Mouse (Mus musculus): ENCODE measurements around the gene Egln1.
A peak's percentile ranks its signal among the peaks of the same experiment; 100 is the strongest.

The Egln1 gene

DNA sequence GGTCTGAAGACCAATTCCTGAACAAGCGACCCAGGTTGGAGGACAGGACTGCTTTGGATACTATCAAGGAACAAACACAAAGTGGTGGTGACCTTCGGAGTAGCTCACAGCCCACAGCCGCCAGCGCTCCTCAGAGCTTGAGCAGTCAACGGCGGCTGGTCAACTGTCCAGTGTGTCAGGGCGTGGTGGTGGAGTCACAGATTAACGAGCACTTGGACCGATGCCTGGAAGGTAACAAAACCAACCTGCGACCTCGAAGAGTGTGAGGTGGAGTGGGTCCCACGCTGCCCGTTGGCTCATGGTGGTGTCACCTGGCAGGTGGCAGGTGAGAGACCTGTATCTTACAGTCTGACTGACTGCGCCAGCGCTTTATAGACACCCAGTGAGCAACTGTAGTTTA lies 45.9 kb downstream of the Egln1 start:
- no peak for DNase-seq (ENCODE audit: low read depth)

DNA sequence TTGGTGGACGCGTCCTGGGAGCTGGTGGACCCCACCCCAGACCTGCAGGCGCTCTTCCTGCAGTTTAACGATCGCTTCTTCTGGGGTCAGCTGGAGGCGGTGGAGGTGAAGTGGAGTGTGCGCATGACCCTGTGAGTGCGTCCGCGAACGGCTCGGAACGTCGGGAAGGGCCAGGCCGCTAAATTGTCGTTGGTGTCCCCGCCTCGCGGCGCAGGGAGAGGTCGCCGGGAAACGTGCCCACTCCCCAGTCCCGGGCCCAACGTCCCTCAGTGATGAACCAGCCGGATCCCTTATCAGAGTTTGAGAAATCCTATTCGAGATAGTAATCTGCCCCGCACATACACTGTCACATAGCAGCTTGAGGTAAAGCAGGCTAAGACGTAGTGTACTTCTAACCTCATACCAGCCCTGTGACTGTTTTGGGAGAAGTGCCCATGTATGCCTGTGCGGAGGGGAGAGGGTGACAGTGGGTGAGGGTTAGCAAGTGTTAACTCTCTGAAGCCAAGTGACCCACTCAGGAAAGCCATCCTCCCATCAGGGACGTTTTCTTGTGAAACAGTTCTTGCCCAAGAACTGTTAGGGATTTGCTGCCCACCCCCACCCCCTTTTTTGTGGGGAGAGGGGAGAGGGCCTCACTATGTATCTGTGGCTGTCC lies 50.7 kb downstream of the Egln1 start:
- DNase-seq (ENCODE audit: low read depth): no peak

DNA sequence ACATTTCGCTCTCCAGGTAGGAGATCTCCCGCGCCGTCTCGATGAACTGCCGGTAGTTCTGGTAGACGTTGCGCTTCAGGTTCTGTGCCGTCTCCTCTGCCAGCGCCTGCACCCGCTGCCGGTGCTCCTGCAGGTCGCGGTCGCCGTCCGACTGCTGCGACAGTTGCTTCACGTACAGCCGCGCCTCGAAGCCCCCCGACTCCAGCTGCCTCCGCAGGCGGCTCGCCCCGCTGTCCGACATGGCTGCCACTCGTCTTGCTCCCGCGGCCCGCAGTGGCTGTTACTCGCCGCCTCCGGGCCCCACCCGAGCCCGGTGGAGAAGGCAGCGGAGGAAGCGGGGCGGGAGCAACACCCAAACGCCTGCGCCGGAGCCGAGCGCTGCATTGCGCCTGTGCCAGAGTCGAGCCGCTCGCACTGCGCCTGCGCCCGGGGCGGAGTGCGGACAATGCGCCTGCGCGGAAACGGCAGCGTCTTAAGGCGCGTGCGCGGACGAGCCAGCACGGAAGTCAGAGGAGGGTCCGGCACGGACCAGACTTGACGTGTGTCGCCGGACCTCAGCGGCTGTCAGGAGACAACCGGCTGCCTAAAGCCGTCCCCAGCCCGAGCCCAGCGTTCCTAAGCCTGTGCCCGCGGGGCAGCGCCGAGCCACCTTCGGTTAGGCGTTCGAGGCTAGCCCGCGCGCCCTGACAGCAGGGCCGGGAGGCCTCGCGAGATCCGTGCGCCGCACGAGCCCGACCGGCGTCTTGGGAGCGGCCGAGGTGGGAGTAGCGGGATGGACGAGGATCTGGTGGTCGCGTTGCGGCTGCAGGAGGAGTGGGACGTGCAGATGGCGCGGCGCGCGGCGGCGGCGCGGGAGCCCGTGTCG lies 51.5 kb downstream of the Egln1 start, which contains the start of the genes Exoc8 and Sprtn:
Exoc8 (minus strand) TSS at position 320 of the 865 bp plus-strand sequence.
Sprtn (plus strand) TSS at position 501 of the 865 bp plus-strand sequence.
- peak; percentile 90 for DNase-seq (ENCODE audit: low read depth)

DNA sequence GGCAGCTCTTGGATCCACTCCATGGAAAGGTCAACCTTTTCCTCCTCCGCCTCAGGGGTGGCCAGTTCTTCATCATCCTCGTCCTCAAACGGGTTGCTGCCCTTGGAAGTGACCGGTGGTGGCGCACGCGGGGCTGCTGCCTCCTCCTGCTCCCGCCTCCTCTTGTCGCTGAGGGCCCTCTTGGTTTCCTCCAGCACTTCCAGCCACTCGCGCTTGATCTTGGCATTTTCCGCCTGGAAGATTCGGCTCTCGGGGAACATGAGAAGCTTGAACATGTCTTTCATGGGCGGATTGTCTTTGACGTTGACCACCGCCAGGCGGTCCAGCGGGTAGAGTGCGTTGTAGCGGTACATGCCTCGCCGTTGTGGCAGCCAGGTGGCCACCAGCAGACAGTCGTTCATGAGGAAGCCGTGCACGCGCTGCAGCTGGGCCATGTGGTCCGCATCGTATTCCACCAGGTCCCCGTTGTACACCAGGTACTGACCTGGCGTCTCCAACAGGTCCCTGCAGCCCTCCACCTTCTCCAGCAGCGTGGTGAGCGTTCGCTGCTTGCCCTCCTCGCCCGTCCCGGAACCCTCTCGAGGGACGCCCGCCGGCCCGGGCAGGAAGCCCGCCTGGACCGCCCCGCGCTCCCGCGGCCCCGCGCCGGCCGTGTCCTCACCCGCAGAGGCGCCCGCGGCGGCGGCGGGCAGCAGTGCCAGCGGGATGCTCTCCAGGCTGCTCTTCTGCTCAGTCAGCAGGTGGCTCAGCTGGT lies 52.3 kb downstream of the Egln1 start:
- DNase-seq (ENCODE audit: low read depth): peak; percentile 30

DNA sequence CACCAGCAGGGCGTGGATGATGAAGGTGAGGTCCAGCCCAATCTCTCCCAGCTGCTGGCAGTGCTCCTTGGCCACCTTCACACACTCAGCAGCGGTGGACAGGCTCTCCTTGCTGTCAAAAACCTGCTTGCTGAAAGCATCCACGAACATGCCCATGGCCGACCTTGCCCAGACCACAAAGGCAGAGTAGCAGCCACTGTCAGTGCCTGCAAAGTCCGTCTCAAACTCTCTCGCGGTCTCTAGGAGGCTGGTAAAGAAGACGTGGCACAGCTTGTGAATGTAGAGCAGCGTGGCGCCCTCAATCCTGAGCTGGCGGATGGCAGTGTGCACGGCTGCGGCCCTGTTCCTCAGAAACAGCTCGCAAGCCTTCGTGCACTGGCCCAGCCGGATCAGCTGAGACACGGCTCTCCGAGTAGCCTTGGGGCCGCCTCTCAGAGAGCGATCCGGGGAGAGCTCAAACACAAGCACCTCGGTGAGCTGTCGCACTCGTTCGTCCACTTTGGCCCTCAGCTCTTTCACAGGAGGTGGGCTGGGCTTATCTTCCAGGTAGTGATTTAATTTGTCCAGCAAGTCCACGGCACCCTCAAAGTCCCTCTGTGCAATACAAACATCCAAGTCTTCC lies 53.0 kb downstream of the Egln1 start:
- DNase-seq (ENCODE audit: low read depth): no peak

DNA sequence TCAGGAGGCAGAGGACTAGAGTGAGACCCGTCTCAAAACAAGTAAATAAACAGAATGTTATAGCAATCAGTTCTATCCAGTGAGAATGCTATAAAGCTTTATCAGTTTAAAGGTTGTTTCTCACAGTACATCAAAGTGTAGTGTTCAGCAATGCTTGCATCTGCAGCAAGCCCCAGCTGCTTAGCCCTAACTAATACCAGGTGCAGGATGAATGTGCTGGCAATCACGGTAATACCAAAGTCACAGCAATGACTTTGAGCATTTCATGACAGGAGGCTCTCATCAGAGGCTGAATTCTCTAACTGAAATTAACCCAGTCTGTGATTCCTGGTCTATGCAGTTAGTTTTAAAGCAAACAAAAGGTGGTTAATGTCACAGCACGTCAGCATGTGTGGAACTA lies 56.5 kb downstream of the Egln1 start:
- no peak for DNase-seq (ENCODE audit: low read depth)

DNA sequence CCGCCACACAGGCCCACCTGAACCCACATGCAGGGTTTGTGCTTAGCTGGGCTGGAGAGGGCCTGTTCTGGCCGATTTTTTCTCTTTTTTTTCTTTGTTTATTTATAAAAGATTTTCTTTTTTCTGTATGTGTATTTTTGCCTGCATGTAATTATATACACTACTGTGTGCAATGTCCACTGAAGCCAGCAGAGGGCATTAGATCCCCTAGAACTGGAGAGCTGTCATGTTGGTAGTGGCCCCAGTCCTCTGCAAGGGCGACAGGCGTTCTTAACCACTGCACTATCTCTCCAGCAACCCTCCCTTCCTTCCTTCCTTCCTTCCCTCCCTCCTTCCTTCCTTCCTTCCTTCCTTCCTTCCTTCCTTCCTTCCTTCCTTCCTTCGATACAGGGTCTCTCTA lies 60.7 kb downstream of the Egln1 start:
- DNase-seq (ENCODE audit: low read depth): no peak

DNA sequence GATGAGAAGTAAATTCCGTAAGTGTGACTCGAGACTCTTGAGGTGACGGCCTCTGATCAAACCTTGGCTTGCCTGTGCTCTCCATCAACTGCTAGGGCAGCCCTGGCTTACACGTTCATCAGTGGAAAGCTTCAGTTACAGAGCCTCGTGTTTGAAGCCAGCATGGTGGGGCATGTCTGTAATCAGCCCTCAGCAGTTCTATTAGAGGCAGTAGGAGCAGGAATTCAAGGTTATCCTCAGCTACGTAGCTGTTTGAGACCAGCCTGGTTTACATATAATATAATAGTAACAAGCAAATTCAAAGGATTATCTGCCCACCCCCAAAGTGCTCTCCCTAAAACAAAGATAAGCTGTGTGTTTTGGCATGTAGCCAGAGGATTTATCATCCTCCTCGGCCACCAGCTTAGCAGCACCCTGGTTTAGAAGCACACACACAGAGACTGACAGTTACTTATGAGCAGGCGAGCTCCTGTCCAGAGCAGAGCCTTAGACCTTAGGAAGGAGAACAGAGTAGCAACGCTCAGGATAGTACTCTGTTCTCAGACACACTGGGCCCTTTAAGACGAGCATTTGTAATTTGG lies 70.1 kb downstream of the Egln1 start:
- DNase-seq (ENCODE audit: low read depth): no peak

DNA sequence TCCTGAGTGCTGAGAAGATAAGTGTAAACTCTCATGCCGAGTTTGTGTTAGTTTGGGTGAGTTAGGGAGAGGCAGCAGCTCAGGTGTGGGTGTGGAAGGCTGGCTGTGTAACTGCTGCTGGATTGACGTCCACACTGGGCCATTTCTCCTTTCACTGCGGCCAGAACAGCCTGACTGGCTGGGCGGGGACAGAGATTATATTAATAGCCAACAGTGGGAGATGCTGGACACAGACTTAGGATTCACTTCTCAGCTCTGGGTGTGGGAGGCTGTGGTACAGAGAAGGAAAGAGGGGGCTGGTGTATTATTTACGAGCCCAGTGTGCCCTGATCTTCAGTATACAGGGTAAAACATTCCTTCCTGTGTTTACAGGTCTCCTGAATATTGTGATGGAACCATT lies 71.0 kb downstream of the Egln1 start:
- DNase-seq (ENCODE audit: low read depth): no peak

DNA sequence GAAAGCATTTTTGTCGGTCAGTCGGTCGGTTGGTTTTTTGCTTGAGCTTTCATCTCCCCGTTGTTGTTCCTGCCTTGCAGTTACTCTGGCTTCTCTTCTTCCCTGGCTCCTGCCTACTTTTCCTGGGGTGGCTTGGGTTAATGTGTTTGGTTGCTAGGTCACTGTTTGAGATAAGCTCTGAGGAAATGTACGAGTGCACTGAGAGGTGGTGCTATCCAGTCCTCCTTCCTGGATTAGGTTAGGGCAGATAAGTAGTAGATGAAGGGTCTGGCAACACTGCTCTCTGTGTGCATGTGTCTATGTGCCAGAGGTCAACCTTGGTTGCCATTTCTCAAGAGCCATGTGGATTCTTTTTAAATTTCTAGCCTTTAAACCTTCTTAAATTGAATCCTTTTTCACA lies 76.4 kb downstream of the Egln1 start:
- DNase-seq (ENCODE audit: low read depth): no peak

DNA sequence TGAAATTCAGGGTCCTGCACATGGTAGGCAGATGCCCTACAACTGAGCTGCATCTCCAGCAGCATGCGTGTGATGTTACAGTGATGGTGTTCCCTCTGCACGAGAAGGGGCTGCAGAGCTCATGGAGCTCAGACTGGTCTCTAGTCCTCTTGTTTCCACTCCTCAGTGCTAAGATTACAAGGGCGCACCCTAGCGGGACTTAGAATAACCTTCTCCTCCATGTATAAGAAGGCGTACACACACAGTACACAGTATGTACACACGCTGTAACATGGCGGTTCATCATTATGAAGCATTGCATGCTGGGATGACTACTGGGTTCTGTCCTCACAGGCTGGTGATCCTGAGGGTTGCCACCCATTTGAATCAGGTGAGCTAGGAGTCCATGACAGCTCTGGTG lies 77.0 kb downstream of the Egln1 start:
- no peak for DNase-seq (ENCODE audit: low read depth)

DNA sequence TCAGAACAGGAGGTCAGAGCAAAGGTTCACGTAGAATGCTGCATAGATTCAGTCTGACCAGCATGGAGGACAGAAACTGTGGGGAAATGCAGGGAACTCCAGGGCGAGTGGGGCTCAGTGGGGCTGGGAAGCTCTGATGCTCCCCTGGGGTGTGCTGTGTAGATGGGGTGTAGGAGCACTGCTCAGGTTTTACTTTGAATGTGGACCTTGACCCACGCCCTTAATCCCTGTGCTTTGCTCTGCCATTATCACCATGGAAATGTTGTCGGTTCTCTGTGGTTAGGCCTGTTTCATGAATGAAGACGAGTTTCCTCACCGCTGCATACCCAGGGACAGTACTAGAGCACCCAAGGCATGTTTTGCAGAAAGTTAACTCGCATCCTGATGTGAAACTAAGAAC lies 77.7 kb downstream of the Egln1 start:
- DNase-seq (ENCODE audit: low read depth): no peak

DNA sequence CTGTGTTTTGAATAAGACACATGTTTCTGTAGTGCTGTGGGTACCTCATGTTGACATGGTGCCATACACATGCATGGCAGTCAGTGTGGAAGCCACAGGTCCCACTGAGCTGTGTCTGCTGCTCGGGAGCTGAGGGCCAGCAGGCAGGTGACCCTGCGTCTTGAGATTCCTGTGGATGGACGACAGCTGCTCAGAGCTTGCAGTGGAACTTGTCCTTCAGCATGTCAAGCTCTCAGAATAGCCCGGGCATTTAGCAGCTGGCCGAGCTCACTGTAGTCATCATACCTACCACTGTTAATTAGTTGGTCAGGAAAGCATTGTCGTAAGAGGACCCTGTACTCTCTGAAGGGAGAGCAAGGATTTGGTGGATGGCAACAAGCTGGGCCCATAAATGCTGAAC lies 79.4 kb downstream of the Egln1 start:
- no peak for DNase-seq (ENCODE audit: low read depth)

DNA sequence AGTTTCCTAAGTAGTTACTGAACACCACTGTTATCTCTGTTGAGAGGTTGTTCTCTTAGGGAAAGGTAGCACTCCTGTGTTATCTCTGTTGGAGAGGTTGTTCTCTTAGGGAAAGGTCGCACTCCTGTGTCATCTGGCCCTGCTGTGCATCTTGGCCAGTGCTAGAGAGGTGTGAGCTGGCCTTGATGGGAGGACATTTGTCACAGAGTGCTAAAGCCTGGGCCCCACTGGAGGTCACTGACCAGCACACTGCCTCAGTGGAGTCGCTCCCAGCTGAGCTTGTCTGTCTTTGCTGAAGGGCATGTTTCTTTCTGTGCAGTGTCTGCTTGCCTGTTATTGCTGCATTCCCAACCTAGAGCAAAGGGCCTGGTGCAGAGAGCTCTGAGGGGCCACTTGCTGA lies 82.0 kb downstream of the Egln1 start:
- no peak for DNase-seq (ENCODE audit: low read depth)

DNA sequence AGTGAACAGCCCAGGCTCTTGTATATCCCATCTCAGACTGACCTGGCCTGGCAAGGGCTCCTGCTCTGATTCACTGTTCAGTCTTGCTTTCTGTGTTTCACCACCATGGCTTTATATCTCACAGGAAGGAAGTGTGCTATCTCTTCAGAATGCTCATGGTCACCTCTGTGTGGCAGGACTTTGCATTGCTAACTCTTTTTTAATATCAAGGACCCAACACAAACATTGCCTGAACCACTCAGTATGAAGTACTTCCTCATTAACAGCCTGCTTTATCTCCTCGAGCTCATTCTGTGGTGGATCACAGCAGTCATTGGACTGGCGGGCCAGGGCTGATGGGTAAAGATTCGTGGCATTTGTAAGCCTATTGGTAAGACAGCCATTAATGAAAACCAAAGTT lies 82.5 kb downstream of the Egln1 start:
- DNase-seq (ENCODE audit: low read depth): no peak

DNA sequence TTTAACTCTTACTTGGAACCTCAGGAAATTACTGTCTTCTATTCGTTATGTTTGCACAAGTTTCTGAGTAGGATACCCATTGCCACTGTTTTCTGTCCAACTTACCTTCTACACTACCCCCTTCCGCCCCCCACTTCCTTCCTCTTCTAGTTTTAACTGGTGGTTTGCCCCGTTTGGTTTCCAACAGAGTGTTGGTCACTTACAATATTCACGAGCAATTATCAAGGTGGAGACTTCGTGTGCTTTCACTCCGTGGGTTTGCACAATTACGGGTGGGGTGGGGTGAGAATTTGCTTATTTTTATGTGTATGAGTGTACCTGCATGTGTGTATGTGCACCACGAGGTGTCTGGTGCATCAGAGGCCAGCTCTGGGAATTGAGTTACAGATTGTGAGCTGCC lies 85.4 kb downstream of the Egln1 start:
- DNase-seq (ENCODE audit: low read depth): no peak

DNA sequence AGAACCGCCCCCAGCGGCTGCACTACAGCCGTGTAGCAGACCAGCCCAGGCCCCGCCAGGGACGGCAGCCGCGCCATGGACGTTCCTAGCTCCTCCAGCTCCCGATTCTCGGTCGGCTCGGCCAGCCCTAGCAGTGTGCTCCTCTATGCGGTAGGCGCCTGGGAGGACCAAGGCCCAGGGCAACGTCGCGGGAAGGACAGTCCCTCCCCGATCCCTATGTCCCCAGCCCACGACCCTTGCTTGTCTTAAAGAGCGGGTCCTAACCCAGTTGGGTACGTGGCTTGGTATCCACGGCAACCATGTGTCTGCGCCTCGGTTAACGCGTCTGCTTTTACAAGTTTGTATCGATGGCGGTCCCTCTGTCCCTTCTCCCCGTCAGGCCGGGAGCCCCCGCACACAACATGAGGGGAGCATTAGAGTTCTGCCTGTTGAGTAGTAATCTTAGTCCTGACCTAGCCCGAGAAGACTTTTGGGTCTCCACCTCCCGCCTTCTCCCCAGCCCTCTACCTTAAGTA lies 85.9 kb downstream of the Egln1 start:
- DNase-seq (ENCODE audit: low read depth): no peak

DNA sequence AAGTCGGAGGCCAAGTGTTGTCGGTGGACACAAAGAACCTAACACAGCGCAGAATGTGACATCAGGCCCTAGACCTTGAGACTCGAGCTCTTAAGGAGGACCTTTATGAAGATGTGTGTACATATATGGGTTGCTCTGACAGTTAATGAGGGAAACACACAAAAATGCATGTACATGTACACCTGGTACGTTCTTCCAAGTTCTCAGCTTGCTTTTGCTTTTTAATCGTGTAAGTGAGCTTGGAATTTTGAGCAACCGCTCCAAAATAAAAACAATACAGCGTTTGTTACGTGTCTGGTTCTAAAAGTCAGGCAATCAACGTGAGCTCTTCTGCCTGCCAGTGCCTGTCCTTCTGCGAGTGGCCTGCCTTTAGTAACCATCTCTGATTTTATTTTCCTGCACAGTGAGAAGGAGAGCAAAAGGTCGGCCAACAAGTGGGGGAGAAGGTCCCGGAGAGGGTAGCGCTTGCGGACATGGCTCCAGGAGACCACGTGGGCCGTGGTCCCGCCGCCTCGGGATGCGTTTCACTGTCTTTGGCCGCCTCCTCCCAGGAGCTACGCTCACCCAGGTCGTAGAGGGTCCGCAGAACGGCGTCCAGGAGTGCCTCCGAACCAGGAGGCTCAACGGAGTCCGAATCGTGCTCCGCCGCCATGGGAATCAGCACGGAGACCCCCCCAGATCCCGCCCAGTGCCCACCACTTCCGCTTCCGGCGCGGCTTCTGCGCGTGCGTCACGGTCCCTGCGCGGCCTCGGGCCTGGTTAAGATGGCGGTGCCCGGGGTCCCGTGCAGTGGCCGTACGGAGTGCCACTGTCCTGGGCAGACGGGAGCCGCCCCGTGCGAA lies 86.6 kb downstream of the Egln1 start, which contains the start of the genes Gnpat and 2810004N23Rik:
Gnpat (plus strand) TSS at position 713 of the 842 bp plus-strand sequence.
2810004N23Rik (minus strand) TSS at position 800 of the 842 bp plus-strand sequence.
- peak; percentile 86 for DNase-seq (ENCODE audit: low read depth)

DNA sequence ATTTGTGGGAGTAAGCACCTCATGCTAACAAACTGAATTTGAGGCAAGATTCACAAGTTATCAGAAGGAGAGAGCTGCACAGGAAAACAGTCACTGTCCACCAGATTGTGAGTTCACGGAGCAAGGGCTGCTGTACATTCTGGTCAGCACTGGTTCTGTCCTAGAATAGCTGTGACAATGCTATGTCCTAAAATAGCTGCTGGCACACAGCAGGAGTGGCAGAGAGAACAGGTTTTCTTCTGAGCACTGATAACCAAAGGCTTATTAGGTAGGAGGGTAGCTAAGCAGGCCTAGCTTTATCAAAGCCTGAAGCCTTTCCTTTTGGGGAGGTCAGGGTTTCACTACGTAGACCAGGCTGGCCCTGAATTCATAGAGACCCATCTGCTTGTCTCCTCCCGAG lies 88.9 kb downstream of the Egln1 start:
- no peak for DNase-seq (ENCODE audit: low read depth)

DNA sequence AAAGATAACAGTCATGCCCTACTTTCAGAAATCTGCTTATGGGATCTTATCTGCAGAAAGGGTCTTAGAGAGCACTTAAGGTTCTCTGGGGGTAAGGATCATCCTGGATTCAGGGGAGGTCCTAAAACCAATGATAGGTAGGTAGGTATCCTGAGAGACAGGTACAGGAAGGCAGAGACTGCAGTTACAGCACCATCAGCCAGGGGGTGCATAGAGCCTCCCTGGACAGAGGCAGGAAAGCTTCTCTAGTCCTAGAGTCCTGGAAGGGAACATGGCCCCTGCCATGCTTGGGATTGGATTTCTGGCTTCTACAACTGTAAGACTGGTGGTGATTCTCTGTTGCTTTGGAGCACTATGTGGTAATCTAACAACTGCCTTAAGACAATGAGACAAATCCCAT lies 89.7 kb downstream of the Egln1 start:
- DNase-seq (ENCODE audit: low read depth): no peak
